Mouse (Mus musculus): ENCODE results near the gene Slc44a5. TPM values are rescaled to one million over a fixed set of nuclear protein-coding genes. Genes with fewer than 3 reads are reported as not detected.

The Slc44a5 gene
- total RNA-seq, 2 experiments from 2014 or later, result 2.8 to 3.0 TPM

- no peak for DNase-seq (ENCODE audit: low spot score in 2 of 2)
Observed at GRCm38 (mm10) chr3:154293839-154294490, 320.7 kb downstream of the Slc44a5 start.

- DNase-seq (ENCODE audit: low spot score in 2 of 2), result no peak
Observed at GRCm38 (mm10) chr3:154294924-154295834, 321.9 kb downstream of the Slc44a5 start.

DNA sequence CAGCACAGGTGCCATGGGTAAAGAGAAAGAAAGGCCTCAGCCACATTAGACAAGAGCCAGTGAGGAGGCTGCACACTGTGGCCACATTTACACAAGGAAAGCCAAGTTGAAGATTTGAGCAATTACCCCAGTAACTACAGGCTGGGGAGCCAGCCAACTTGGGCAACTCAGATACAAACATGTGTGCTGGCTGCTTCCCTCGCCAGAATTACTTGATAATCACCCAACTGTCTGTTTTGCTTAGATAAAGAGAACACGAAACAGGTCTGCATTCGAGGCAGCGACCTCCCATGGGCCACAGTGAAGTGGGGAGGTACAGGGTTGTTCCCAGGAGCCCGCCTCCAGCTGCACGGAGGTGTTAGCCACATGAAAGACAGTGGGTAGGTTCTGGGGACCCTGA lies 324.3 kb downstream of the Slc44a5 start:
- no peak for DNase-seq (ENCODE audit: low spot score in 2 of 2)

GRCm38 (mm10) chr3:154298490-154298889 lies 325.3 kb downstream of the Slc44a5 start:
- DNase-seq (ENCODE audit: low spot score in 2 of 2), result no peak

DNA sequence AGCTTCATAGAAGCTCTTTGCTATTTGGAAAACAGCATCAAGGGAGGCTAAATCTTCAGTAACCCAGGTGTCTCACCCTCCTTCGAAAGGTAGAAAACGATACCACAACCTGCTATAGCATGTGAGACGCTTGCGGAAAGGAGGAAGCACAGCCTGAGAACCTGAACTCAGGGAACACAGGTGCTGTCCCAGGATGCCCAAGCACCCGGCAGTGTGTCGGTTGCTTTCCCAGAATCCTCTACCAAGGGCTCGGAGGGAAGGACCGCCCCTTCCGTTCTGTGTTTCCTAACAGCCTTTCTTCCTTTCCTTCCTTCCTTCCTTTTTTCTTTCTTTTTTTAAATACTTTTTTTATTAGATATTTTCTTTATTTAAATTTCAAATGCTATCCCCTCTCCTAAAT lies 326.8 kb downstream of the Slc44a5 start:
- DNase-seq (ENCODE audit: low spot score in 2 of 2), result no peak

DNA sequence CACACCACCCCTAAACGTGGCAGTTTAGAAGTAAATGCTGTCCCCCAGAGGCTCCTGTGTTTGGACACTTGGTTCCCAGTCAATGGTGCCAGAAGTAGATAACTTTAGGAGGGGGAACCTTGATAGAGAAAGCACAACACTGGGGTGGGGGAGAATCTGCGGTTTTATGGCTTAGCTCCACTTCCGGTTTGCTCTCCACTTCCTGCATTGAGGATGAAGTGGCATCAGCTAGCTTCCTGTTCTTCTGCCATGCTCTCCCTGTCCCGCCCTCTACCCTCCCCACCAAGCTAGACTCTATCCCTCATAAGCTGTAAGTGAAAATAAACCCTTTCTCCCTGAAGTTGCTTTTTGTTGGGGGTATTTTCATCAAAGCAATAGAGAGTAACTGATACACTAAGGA lies 327.9 kb downstream of the Slc44a5 start:
- DNase-seq (ENCODE audit: low spot score in 2 of 2), result no peak

GRCm38 (mm10) chr3:154305163-154305884 lies 332.1 kb downstream of the Slc44a5 start:
- no peak for DNase-seq (ENCODE audit: low spot score in 2 of 2)

GRCm38 (mm10) chr3:154317651-154318248 lies 344.5 kb downstream of the Slc44a5 start:
- no peak for DNase-seq (ENCODE audit: low spot score in 2 of 2)

Other genes starting within 250 kb of the Slc44a5 start
- gene St6galnac3, start 248.3 kb upstream of the Slc44a5 start, total RNA-seq (2021), result 10 to 100 TPM; 10.5 to 10.6 TPM
- not detected for gene Asb17, start 129.2 kb upstream of the Slc44a5 start, total RNA-seq (2021)
- gene Msh4, start 67.3 kb upstream of the Slc44a5 start, total RNA-seq (2021), result under 1 TPM; 0.17 to 0.21 TPM
- gene Rabggtb, start 60.4 kb upstream of the Slc44a5 start, total RNA-seq (2021), result 10 to 100 TPM; 63.4 to 74.3 TPM
- gene Acadm, start 28.8 kb upstream of the Slc44a5 start, total RNA-seq (2021), result 100 to 1,000 TPM; 242 to 298 TPM

Data from gastrocnemius, postnatal 4 days (tissue).